Mouse (Mus musculus) embryo, embryonic 10 days (tissue): ENCODE measurements around the gene Maml3.

Source experiments
- DNase-seq: peaks from one replicate; pipeline ENCODE4 v3.0.0-alpha.2; 2015; ENCODE audit warnings: low spot score

Gene Maml3

DNA sequence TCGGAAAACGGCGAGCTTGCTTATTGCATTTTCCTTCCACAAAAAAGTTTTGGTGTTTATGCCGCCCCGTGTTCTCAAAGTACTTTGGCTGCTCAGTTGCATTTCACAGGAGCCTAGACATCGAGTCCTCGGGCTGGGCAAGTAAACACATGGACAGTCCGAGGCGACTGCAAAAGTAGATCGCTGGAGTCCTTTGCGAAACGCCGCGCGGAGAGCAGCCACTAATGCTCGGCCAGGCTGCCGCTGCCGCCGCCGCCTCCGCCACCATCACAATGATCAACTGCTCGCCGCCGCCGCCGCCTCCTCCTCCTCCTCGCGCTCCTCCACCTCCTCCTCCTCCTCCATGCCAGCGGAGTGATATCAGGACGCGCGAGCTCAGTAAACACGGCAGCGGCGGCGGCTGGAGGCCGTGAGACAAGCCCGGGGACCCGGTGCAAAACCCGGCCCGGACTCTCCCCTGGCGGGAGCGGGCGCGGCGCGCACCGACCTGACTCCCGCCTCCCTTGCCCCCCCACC, at the start of gene Maml3:
Gene Maml3, minus strand, starts transcription at position 441 of the 516 bp plus-strand sequence.
- peak; percentile 97 for DNase-seq

DNA sequence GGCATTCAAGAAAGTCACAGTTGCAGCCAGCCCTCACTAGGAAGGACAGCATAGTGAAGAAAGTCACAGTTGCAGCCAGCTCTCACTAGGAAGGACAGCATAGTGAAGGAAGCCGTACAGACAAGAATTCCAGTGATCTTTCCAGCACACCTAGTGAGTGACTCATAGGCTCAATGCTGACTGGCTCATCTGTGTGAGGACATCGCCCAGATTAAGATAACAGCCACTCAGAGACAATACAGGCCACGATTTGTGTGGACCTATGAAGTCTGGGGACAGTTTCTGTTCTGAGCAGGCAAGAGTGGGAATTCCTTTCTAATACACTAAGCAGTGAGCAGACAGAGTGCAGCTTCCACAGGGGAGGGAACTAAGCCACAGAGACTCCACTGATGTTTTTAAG, 46.3 kb upstream of the Maml3 start:
- DNase-seq = no peak

DNA sequence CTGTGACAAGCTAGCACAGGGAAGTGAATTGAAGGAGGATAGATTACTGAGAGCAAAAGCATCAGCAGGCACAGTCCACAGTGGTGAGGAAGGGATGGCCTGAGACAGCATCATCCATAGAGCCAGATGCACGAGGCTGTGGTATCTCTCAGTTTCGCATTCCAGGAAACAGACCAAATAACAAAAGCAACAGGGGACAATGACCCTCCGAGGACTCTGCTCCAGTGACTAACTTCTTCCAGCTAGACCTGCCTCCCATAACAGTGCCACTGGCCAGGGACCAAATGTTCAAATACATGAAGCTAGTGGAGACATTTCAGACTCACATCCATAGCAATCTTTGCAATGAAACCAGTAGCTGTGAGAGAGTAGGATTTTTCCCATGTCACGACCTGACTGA, 43.4 kb upstream of the Maml3 start:
- no peak for DNase-seq

DNA sequence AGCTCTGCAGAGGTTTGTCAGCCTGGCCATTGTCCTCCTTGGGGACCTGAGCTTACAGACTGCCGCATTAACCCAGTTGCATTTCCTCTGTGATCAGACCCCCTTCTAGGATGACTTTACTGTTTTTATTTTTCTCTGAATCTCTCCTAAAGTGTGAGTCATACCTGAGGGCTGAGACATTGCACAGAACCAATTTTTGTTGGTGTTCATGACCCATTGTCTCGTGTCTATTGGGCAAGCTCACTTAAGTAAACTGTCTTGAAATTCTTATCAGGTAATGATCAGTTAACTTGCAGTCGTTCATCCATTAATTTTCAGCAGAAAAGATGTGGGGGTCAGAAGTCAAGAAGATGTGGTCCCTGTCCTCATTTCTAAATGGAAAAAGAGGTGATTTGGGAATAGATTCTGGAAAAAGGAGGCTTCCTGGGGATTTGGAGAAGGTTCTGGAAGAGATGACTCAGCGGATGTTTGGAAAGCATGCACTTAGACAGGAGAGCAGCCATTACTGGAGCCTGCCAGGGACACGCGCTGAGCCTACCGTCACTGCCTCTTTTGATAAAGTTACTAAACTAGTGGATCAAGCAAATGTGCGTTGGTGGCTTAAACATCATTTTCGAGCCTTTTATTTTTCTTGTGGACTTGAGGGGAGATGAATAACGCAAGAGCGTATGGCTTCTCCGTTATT, 40.0 kb upstream of the Maml3 start:
- DNase-seq = no peak

DNA sequence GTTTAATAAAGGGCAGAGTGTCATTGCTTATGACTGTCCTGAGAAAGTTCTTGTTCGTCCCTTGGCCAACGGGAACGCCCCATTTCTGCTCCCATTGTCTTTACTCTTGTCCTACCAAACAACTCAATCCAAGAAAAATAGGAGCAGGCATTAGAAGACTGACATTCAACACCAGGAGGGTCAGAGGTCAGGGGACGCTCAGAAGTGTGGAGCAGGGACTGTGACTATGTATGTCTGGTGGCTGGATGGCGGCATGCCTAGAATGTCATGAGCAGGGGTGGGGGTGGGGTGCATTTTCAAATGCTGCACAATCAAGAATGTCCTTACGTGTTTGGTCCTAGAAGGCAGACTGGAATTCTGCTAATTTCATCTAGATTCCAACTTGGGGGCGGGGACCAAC, 38.1 kb upstream of the Maml3 start:
- DNase-seq = peak; percentile 23

DNA sequence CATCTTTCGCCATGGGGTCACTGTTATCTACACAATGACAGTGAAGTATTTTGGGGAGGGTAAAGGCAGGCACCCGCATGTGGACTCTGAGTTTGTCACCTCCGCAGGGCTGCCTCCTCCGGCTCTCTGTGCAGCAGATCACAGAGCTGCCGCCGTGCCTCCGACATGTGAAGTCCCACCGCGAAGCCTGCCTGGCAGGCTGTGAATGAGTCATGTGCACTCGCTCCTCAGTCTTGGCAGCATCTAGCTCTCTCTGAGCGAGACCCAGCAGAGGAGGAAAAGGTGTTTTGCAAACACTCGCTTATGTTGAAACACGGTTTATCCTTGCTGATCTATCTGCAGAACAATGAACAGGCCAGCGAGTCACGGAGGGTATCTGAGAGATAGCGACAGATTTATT, 35.3 kb upstream of the Maml3 start:
- DNase-seq = peak; percentile 12

DNA sequence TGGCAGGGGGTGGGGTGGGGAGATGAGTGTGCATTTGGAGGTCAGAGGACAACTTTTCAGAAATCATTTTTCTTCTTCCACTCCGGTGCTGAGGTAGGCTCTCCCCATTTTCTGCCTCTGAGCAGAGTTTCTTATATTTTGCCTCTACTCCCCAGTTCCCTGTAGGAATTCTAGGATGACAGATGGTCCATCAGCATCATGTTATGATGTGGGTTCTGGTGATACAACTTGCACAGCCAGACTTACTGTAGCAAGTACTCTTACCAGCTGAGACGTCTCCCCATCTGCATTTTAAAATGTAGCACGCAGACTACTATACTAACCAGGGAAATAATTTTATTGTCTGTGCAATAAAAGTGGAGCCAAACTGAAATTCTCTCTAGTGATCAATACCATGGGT, 20.5 kb upstream of the Maml3 start:
- DNase-seq = no peak

DNA sequence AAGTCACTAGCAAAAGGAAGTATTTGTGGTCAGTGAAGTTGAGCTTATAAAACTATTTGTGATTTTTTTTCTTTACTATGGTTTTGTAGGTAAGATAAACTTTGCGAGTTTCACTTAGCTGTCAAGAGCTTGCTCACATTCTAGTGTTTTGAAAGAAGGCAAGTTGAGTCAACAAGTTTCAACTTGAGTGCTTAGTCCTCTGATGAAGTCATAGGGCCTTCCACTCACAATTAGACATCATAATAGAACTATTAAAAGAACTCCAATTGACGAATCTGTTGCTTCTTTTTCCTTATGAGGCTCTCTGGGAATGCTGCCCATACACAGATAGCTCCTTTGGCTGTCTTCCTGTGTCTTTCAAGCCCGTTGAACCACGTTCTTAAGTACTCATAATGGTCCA, 16.0 kb upstream of the Maml3 start:
- DNase-seq = no peak

DNA sequence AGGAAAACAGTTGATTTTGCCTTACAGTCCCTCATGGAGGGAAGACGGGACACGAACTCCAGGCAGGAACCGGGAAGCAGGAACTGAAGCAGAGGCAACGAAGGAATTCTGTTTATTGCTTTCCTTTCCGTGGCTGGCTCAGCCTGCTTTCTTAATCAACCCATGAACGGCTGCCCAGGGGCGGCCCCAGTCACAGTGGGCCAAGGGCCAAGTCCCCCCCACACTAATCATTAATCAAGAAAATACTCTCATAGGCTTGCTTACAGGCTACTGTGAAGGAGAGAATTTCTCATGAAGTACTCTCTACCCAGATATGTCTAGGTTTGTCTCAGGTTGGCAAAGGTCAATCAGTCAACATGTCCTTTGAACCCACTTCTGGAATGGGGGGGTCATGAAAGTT, 14.3 kb upstream of the Maml3 start:
- no peak for DNase-seq

DNA sequence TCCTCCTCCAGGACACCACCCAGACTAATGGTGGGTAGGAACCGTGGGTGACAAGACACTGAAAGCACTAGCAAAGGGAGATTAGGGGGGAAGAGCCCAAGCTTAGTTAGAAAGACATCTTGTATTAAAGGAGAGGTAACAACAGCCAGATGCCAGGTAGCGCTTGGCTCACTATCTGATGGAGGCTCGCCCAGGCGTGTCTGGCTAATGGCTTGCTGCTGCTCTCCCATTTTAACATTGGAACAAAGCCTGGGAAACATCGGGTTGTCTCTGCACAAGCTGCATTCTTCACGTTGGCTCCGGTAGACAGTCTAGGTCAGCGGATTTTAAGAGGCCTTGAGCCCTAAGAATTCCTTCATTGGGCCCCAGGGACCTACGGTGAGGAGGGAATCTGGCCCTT, 10.5 kb upstream of the Maml3 start:
- DNase-seq = no peak

DNA sequence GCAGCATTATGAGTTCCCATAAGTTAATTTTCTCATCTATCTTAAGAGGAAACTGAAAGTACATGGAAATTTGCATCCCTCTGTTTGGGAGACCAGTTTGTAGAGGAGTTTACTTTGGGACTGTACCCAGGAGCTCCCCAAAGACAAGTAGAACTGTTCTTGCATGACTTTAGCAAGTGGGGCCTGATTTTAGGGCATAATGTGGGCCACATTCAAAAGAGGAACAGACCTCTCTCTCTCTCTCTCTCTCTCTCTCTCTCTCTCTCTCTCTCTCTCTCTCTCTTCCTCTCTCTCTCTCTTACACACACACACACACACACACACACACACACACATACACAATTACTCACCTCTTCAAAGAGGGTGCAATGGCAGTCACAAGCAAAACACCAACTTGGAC, 3.2 kb upstream of the Maml3 start:
- no peak for DNase-seq

DNA sequence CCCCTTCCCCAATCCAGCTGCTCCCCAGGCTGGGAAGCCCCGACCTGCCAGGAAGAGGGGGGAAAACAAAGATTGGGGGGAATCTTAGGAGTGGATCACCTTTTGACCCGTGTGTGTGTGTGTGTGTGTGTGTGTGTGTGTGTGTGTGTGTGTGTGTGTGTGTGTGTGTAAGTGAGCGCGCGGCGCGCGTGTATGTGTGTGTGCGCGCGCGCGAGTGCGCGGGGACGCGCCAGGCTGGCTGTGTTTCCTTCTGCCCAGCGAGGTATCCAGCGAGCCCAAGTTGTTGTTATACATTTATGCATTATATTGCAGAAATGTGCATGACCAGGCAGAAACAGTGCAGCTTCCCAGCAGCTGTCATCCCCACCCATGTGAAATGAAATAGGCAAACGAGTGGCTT, 280 bp upstream of the Maml3 start:
- peak; percentile 81 for DNase-seq

DNA sequence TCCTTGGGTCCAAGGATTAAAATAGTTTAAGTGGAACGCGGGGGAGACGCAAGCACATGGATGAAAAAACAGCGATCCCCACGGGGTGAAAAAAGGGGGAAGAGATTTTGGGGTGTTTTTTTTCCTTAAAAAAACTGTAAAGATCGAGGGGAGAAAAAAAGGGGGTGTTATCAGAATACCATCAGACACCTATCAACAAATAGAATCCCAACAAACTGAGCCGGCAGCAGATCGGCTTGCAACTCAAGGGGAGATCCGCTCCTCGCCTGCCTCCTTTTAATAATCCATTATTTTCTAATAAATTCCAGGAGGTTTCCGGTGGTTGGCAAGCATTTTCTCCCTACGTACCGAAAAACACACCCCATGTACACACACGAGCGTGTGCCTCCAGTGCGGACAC, 668 bp downstream of the Maml3 start:
- no peak for DNase-seq

DNA sequence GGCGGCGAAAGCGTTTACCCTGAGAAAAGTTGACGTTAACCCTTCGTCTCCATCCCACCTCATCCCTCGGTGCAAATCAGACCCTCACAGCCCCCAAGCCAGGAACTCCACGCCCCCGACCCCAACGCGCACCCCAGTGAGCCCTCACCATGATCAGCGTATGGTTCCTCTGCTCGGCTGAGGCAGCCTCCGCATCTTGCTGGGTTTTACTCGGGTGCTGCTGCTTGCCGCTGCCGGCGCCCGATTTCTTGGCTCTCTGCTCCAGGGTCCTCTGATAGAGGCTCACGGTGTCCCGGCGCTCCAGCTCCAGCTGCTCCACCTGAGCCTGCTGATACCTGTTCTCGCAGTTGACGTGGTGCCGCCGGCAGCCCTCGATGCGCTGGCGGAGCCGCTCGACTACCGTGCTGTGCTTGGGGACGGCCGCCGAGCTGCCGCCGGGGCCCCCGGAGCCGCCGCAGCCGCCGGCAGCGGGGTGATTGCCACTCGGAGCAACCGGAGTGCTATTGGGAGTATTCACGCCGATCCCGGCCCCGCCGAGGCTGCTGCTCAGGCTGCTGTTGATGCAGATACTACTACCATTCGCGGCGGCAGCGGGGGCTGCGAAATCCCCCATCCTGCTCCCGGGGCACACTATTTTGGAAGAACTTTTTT, 1.2 kb downstream of the Maml3 start:
- DNase-seq = peak; percentile 52

DNA sequence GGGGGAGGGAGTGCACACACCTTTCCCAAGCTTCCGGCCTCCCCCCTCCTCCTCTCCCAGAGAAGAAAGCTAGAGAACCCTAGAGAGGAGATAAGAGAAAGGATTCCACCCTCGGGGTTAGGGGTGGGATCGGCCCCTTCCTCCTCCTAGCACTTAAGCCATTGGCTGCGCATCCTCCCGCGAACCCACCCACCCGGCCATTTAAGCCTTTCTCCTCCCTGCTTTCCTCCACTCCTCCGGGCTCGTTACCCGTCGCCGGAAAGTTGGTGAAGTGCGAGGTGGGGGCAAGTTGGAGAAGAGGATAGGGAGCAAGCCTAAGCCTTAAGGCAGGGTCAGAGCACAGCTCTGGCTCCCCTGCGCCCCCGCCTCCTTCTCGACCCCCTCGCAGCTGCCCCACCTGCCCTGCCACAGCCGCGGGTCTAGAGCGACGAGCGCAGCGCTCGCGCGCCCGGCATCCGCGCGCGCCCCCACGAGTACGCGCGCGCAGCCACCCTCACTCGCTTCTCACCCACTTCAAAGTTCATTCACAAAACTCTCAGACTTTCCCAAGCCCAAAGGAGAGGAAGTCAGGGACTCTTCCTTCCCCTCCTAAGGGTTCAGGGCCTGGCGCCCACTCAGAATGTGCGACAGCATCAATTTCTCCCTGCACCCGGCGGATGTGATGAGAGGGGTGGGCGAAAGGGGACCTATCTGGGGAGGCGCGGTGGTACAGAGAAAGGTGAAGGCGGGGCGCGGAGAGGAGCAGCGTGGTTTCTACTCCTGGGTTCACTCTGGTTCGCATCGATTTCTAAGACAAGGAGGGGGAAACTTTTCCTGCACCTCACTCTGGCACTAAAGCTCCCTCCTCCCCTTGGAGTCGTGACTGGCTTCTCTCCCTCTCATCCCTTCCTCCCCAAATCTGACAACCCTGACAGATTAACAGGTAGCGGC, 2.0 kb downstream of the Maml3 start:
- DNase-seq = peak; percentile 93

DNA sequence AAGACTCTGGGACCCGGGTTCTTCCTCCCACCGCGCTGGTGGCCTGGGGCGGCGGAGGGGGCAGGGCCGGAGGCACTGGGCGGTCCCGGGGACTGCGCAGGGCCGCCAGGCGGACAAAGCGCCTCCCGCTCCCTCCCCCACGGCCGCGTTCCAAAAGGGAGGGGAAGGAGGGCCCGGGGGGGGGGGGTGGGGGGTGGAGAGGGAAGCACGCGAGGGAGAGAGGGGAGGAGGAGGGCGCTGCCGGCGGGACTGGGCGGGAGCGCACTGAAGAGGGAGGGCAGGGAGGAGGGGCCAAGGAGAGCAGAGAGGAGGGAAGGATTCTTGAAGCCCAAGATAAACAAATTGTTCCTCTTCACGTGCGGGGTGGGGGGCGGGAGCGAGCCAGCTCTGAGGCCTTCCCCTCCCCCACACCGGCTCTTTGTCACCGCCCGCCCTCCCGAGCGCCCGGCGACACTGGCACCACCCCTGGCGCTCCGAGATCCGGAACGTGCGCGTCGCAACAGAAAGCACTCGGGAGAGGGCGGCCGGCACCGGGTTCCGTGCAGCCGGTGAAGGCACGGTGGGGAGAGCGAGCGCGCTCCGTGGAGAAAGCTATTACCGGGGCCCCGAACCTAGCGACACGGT, 2.8 kb downstream of the Maml3 start:
- DNase-seq = peak; percentile 96

DNA sequence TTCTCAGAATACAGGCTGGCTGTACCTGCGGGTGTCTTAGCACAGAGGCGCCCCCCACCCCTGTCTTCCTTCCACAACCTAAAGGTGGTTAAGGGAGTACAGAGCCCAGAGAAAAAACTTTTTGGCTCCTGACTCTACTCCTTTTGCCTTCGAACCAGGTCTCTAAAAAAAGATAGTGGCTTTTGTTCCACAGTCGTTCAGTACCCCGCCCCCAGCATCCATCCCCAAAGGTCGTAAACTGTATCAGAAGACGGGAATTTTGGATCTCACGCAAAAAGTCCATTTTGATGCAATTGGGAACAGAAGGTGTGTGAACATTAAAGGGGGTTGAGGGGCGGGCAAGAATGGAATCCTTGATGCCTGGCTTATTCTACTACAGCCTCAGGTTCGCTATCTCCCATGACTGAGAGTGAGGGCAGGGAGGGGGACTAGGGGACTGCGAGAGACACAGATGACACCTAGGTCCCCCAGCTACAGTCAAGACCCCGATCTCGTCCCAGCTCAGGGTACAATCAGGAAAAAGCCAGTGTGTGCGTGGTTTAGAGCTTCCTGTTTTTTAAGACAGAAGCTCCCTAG, 3.4 kb downstream of the Maml3 start:
- DNase-seq = no peak

DNA sequence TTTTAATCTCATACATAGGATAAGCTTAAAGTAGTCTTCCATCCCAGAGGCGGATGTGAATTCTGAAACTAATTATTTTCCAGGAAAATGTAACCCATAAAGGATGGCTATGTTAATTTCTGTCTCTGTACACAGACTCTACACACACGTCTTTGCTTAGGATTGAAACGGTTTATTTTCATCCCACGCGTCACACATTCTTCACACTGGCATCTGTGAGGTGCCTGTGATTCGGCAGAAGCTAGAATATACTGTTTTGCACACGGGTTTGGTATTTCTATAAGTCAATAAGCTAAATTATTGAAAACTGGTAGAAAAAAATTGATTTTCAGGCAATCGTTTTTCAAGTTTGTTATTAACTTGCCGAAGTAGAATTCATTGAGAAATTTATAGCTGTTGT, 4.0 kb downstream of the Maml3 start:
- no peak for DNase-seq

DNA sequence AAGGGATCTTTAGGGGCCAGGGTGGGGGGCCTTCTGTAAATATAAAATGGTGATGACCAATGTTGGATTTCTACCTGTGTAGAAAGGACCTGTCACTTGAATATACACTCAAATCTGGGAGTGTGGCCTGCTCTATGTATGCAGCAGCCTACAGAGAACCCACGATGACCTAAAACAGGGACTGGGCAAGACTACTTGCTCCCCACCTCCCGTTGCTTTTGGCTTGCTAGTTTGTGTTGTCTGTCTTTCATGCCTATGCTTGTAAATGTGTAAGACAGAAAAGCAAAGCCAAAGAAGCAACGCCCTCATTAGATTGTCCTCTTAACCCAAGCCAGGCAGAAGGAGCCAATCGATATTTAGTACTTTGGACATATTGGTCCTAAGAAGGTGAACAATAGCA, 4.6 kb downstream of the Maml3 start:
- no peak for DNase-seq

DNA sequence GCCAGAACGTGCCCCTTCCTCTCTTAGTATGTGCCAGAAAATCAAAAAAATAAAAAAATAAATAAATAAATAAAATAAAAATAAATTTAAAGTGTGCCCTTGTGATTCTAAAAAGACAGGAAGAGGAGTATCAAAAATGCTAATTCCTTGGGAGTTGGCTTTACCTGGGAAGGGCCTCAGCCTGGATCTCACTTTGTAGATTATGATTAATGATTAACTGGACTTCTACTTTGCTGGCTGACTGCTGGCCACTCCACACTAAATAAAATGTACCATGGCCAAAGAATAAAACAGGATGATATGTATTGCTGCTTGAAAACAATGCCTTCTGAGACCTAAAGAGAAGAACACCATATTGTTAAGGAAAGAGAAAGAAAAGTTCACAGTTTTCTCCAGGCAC, 5.6 kb downstream of the Maml3 start:
- DNase-seq = no peak

DNA sequence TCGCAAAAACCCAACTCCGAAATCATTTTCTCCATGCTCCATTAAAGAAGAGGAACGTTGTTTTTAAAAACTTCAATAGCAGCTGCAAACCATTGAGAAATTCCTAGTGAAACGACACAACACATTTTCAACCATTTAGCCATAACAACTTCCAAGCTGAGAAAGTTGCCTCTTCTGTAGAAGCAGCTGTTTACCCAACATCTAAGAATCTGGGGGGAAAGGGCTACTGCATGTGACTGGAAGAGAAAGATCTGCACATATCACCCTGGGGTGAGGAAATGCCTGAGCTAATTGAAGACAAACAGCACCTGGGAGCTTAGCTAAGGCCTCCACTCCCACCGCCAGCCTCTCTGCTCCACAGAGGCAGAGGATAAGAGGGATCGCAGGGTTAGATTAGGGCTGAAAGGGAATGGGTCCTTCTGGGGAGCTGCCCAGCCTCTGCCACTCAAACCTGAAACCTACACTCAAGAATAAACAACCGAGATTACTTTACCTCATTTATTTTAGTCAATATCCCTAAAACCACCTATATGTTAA, 13.5 kb downstream of the Maml3 start:
- DNase-seq = no peak
